Mouse (Mus musculus): ENCODE results near the gene Cxcl1. TPM values are rescaled to one million over a fixed set of nuclear protein-coding genes. Genes with fewer than 3 reads are reported as not detected.

The Cxcl1 gene
- polyA plus RNA-seq, 1 experiment from 2014 or later, result 1.1 TPM

DNA sequence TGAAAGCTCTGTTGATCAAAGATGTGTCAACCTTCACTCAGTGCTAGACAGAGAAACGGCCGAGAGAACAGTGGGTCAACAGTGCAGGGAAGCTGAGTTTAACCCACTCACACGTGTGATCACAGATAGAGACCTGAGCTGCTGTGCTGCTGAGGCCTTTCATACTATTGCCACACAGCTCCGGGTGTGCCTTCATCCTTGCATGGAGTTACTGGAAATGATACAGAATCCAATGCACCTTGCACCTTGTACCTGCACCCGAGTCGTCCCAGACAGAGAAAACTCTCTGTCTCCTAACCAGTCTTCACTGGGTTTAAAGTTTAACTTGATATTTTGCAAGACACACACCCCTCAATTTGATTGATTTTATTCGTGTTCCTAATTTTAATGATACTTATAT is 18.7 kb upstream of the Cxcl1 start:
- no peak overlapping the region for H3K4me2 ChIP-seq (replicated peaks)
- no peak overlapping the region for H3K4me3 ChIP-seq
- H3K9ac ChIP-seq, result no peak overlapping the region
- ATAC-seq (ENCODE audit: low FRiP score, low read depth), result no peak
- H3K9me3 ChIP-seq, result no peaks in the 10 kb centered on the region
- peaks cover 25% of the 10 kb centered on the region for H3K27me3 ChIP-seq
- H3K36me3 ChIP-seq, result no peaks in the 10 kb centered on the region
- WGBS, result 79% methylated on average over 7 of the region's 7 CpGs
- 0 out of 2 replicates have a peak, but pooled peaks cover 3% of the 10 kb centered on the region for H3K4me1 ChIP-seq
- H3K27ac ChIP-seq, result no peak overlapping the region

DNA sequence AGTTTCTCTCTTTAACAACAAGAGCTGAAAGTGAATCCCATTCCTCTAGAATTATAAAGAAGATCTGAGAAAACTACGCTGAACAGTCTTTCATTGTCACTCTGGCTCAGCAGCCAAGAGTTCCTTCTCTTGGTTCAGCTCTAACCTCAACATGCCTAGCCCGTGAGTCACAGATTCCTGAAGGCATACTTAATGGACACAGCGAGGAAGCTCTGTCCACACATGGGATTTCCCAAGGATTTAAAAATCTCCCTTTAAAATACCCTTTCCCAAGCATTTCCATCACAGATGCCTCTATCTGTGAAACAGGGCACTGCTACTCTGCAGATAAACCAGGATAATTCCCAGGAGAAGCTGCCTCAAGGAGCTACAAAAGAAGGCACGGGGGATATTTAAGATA is 15.0 kb upstream of the Cxcl1 start:
- H3K9me3 ChIP-seq, result no peaks in the 10 kb centered on the region
- no peak overlapping the region for H3K4me2 ChIP-seq (replicated peaks)
- no peak overlapping the region for H3K27ac ChIP-seq
- WGBS, result 56% methylated on average over 4 of the region's 4 CpGs
- H3K36me3 ChIP-seq, result no peaks in the 10 kb centered on the region
- H3K4me1 ChIP-seq, result 0 out of 2 replicates have a peak, but pooled peaks cover 3% of the 10 kb centered on the region
- H3K9ac ChIP-seq, result no peak overlapping the region
- no peak overlapping the region for H3K4me3 ChIP-seq
- ATAC-seq (ENCODE audit: low FRiP score, low read depth), result no peak
- H3K27me3 ChIP-seq, result peaks cover 11% of the 10 kb centered on the region

DNA sequence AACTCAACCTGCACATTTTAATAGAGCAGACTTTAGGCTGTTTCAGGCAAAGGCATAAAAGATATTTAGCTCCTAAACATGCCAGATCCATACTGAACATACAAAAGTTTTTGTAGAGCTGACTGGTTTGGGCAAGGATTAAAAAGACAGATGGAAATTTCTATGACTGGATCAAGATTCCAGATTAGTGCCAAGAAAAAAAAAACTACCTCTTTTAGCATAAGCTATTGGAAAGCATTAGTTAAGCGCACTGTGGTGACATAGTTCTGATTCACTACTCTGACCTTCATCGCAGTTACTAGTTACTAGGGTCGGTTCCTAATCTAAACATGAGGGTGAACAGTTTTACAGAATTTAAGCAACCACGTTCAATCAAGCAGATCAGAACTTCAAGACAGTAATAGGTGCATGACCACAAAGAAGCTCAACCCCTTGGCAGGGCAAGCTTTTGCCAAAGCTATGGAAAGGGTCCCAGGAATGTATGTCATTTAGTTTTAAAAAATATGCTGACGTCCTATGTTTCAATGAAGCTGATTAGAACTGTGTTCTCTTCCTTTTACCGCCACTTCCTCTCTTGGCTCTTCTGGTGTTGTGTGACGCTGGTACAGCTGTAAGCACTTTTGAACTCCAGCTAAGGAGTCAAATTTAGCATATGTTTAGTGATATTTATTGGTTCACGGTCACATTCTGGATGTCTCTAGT is 14.4 kb upstream of the Cxcl1 start:
- 68% methylated on average over 8 of the region's 8 CpGs for WGBS
- Histone ChIP-seq H3K27me3 (peaks cover 11% of the 10 kb centered on the region), H3K9me3 (no peaks in the 10 kb centered on the region), H3K4me3 (no peak overlapping the region), H3K4me1 (0 out of 2 replicates have a peak, but pooled peaks cover 3% of the 10 kb centered on the region), H3K4me2 (replicated peaks) (no peak overlapping the region), H3K9ac (no peak overlapping the region), H3K36me3 (no peaks in the 10 kb centered on the region), H3K27ac (no peak overlapping the region)
- ATAC-seq (ENCODE audit: low FRiP score, low read depth), result no peak

DNA sequence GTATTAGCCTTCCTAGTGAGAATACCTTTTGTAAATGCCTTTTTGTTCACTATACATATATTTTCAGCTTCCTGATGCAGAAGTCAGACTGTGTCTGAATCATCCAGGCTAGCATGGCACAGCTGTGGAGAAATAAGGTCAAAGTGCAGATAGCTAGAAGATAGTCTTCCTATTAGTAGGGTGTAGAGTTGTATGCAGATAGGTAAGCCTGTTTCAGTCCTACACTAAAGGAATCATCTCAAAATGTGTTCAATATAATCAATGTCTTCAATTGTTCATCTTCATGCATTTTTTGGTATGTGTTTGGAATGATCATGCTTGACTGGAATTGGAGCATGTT is 13.9 kb upstream of the Cxcl1 start:
- H3K4me3 ChIP-seq, result no peak overlapping the region
- H3K9ac ChIP-seq, result no peak overlapping the region
- H3K4me1 ChIP-seq, result 0 out of 2 replicates have a peak, but pooled peaks cover 3% of the 10 kb centered on the region
- H3K27ac ChIP-seq, result no peak overlapping the region
- no peak overlapping the region for H3K4me2 ChIP-seq (replicated peaks)
- H3K9me3 ChIP-seq, result no peaks in the 10 kb centered on the region
- peaks cover 11% of the 10 kb centered on the region for H3K27me3 ChIP-seq
- H3K36me3 ChIP-seq, result no peaks in the 10 kb centered on the region
- no peak for ATAC-seq (ENCODE audit: low FRiP score, low read depth)

DNA sequence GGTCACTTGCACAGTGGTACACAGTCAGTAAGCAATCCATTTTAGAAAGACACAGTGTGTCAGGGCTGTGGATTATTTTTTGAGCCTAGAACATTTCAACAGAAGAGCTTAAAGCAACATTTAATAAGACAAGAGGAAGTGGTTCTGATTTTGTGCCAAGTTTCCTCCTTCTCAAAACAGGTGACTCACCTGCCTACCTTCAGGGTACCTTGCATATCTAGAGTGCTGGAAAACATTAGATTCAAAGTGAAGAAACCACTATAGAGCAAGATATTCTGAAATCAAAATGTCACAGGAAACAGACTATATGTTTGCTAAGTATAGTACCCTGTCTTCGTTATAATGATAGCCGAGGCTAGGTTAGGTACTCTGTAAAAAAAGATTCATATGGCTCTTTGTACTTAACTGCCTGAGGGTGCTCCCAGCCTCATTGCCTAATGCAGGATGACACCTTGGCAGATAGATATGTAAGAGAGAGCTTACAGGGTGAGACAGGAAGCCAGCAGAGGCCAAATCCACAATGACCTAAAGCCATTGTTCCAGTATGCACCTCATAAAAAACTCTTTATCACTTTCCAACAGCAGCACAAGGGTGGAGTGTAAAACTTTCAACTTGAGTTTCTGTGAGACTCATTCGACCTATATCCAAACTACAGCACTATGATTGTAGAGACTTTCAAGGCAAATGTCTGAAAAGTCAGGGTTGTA is 11.6 kb upstream of the Cxcl1 start:
- Histone ChIP-seq H3K27ac (no peak overlapping the region), H3K9me3 (no peaks in the 10 kb centered on the region), H3K4me2 (replicated peaks) (no peak overlapping the region), H3K4me1 (0 out of 2 replicates have a peak, but pooled peaks cover 3% of the 10 kb centered on the region), H3K27me3 (peaks cover 4% of the 10 kb centered on the region; the same call in 1 of the 2 replicates), H3K4me3 (no peak overlapping the region), H3K9ac (no peak overlapping the region), H3K36me3 (no peaks in the 10 kb centered on the region)
- no peak for ATAC-seq (ENCODE audit: low FRiP score, low read depth)
- 79% methylated on average over 3 of the region's 3 CpGs for WGBS

DNA sequence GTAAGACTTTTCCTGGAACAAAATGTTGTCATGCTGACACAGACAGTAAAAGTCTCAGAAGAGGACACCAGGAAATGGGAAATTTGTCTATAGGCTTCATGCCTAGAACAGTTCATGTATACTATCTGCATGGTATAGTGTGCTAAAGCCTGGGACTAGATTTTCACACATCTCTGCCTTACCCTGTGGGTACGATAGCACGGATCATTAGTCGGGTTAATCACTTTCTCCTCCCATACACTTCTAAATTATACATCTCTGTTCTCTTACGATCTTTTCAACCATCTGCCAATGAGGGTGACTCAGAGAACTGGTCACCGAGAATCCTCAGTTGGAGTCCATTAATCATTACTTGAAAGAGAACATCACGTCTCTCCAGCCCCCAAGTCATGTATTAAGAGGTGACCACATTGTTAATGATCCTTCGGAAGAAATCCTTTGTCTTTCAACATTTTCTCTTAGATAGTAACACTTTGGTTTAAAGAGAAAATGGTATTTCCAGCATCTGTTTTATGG is 10.6 kb upstream of the Cxcl1 start:
- WGBS, result 79% methylated on average over 7 of the region's 7 CpGs
- Histone ChIP-seq H3K27ac (no peak overlapping the region), H3K9me3 (no peaks in the 10 kb centered on the region), H3K27me3 (no peaks in the 10 kb centered on the region), H3K9ac (no peak overlapping the region), H3K4me3 (no peak overlapping the region), H3K36me3 (no peaks in the 10 kb centered on the region), H3K4me1 (0 out of 2 replicates have a peak, but pooled peaks cover 3% of the 10 kb centered on the region), H3K4me2 (replicated peaks) (no peak overlapping the region)
- ATAC-seq (ENCODE audit: low FRiP score, low read depth), result no peak

DNA sequence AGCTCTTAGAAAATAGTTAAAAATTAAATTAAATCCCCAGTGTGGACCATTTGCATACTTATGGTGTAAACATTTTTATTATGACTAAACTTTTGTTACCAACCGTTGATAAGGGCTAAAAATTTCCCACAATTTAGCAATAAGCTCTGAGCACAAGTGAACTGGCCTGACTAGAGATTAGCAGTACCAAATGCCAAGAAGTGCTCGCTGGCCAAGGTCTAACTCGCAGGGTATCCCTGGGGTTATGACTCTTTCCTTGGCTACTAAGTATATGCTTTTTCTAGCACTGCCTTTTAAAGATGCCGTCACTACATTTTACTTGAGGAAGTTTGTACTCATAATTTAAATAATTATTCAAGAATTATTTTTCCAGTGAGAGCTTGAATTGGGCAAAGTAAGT is 10.0 kb upstream of the Cxcl1 start:
- Histone ChIP-seq H3K9me3 (no peaks in the 10 kb centered on the region), H3K27me3 (no peaks in the 10 kb centered on the region), H3K4me1 (0 out of 2 replicates have a peak, but pooled peaks cover 3% of the 10 kb centered on the region), H3K36me3 (no peaks in the 10 kb centered on the region), H3K4me3 (no peak overlapping the region), H3K4me2 (replicated peaks) (no peak overlapping the region), H3K27ac (no peak overlapping the region), H3K9ac (no peak overlapping the region)
- WGBS, result 91% methylated on average over 4 of the region's 4 CpGs
- ATAC-seq (ENCODE audit: low FRiP score, low read depth), result no peak

DNA sequence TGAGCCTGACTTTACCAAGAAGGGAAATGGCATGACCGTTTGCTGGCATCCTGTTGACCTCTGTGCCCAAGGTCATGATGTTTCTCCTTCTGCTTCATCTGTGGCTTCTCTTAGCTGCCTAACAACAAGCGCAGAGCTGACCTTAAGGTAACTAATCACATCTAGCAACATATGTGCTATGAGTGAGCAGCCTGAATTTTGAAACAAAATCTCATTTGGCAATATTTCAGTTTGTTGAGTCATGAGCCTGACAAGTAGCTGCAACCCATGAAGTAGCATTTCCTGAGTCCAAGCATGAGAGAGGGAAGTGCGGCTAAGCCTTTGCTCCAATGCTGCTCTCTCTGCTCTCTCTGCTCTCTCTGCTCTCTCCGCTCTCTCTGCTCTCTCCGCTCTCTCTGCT is 9.4 kb upstream of the Cxcl1 start:
- no peaks in the 10 kb centered on the region for H3K27me3 ChIP-seq
- no peaks in the 10 kb centered on the region for H3K4me1 ChIP-seq
- no peak overlapping the region for H3K27ac ChIP-seq
- H3K9me3 ChIP-seq, result no peaks in the 10 kb centered on the region
- no peaks in the 10 kb centered on the region for H3K36me3 ChIP-seq
- no peak overlapping the region for H3K4me2 ChIP-seq (replicated peaks)
- H3K9ac ChIP-seq, result no peak overlapping the region
- ATAC-seq (ENCODE audit: low FRiP score, low read depth), result no peak
- 92% methylated on average over 5 of the region's 5 CpGs for WGBS
- H3K4me3 ChIP-seq, result no peak overlapping the region

DNA sequence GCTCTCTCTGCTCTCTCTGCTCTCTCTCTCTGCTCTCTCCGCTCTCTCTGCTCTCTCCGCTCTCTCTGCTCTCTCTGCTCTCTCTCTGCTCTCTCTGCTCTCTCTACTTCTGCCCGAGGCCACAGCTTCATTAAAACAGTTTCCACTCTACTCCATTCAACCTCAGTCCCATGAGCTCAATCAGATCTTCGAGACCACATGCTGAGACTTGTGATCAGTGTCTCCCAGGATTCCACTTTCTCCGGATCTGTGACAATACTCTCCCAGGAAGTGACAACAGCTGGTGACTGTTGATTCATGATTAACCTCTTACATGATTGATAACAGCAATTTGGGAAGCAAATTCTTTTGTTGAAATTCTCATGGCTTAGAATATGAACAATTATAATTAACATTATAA is 8.9 kb upstream of the Cxcl1 start:
- Histone ChIP-seq H3K36me3 (no peaks in the 10 kb centered on the region), H3K4me1 (no peaks in the 10 kb centered on the region)
- 87% methylated on average over 5 of the region's 5 CpGs for WGBS

DNA sequence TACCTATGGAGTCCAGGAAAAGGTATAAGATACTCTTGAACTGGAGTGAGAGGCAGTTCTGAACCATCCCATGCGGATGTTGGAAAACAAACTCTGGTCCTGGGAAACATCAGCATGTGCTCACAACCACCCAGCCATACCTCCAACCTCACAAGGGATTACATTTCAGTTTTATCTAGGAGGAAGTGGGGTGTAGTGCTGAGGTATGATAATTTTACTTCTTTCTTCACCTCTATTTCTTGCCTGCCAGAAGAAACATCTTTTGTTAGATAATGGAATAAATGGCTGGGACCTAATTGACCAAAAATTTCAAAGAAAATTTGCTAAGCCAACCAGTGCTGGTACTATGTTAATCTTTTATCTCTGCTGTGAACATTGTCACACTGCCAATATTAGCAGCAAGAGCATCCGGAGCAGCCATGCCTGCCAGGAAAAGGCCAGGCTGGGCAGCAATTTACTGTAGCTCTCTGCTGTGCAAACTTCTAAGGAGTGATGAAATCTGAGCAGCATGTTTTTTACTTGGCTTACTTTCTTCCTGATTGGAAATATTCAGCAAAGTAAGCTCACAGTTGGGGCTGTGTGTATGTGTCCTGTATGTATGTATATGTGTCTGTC is 6.3 kb upstream of the Cxcl1 start:
- Histone ChIP-seq H3K4me3 (no peak overlapping the region), H3K9me3 (no peaks in the 10 kb centered on the region), H3K27ac (no peak overlapping the region), H3K4me1 (no peaks in the 10 kb centered on the region), H3K36me3 (no peaks in the 10 kb centered on the region), H3K9ac (no peak overlapping the region), H3K4me2 (replicated peaks) (no peak overlapping the region), H3K27me3 (peaks cover 9% of the 10 kb centered on the region; the same call in 1 of the 2 replicates)
- 63% methylated on average over 2 of the region's 2 CpGs for WGBS
- ATAC-seq (ENCODE audit: low FRiP score, low read depth), result no peak

More for the DNA sequence above, 8.9 kb upstream of the Cxcl1 start:
- Histone ChIP-seq H3K4me3 (no peak overlapping the region), H3K9ac (no peak overlapping the region), H3K27me3 (no peaks in the 10 kb centered on the region), H3K9me3 (no peaks in the 10 kb centered on the region), H3K27ac (no peak overlapping the region), H3K4me2 (replicated peaks) (no peak overlapping the region)
- ATAC-seq (ENCODE audit: low FRiP score, low read depth), result no peak

DNA sequence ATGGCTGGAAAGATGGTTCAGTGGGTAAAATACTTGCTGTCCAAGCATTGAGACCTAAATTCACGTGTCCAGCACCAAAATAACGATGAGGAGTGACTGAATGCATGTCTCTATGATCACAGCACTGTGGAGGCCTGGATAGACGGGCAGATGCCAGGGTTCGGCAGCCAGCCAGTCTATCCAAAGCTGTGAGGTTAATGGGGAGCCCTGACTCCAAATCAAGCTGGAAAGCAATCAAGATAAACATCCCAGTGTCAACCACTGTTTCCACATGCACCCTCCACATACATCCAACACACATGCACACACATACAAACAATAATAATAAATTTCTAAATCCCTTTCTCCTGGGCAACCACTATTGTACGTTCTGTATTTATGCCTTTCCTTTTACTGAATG is 2.4 kb upstream of the Cxcl1 start:
- WGBS, result 77% methylated on average over 5 of the region's 5 CpGs
- Histone ChIP-seq H3K27me3 (peaks cover 18% of the 10 kb centered on the region), H3K36me3 (no peaks in the 10 kb centered on the region), H3K27ac (no peak overlapping the region), H3K4me1 (peaks cover 9% of the 10 kb centered on the region), H3K4me3 (no peak overlapping the region), H3K9me3 (no peaks in the 10 kb centered on the region), H3K4me2 (replicated peaks) (no peak overlapping the region), H3K9ac (no peak overlapping the region)
- ATAC-seq (ENCODE audit: low FRiP score, low read depth), result no peak

DNA sequence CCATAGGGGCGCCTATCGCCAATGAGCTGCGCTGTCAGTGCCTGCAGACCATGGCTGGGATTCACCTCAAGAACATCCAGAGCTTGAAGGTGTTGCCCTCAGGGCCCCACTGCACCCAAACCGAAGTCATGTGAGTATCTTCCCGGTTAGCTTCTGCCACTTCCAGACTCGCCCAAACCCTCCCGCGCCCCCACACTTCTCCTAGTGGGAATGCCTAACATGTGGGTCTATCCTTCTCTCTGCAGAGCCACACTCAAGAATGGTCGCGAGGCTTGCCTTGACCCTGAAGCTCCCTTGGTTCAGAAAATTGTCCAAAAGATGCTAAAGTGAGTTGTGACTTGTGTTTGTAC is 398 bp downstream of the Cxcl1 start:
- H3K9me3 ChIP-seq, result no peaks in the 10 kb centered on the region
- WGBS, result 24% methylated on average over 10 of the region's 10 CpGs
- H3K27ac ChIP-seq, result no peak overlapping the region; the same call in 1 of the 2 replicates
- H3K4me1 ChIP-seq, result peaks cover 9% of the 10 kb centered on the region
- no peak for ATAC-seq (ENCODE audit: low FRiP score, low read depth)
- peaks cover 18% of the 10 kb centered on the region for H3K27me3 ChIP-seq
- no peaks in the 10 kb centered on the region for H3K36me3 ChIP-seq
- peak overlapping the region; percentile 86 for H3K4me2 ChIP-seq (replicated peaks)
- peak overlapping the region; percentile 65 for H3K9ac ChIP-seq
- H3K4me3 ChIP-seq, result peak overlapping the region; percentile 51

Data from limb, embryonic 13.5 days (tissue).